Mouse (Mus musculus): ENCODE results near the gene Gm15557.
A peak's percentile ranks its signal among the peaks of the same experiment; 100 is the strongest.

The Gm15557 gene

DNA sequence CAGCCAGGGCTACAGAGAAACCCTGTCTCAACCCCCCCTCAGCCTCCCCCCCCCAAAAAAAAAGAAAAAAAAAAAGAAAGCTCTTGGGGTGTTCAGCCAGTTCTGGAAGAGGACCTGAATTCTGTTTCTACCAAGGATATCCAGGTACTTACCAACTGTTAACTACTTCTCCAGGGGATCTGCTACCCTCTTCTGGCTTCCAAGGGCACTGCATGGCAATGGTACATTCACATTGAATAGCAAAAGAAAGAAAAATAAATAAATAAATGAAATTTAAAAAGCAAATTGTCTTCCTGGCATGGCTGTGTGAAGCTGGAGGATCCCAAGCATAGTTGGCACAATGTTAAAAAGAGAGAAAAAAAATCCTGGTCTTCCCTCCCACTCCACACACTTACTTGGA, 11.5 kb downstream of the Gm15557 start:
- DNase-seq = peak; percentile 76 to 81

- peak; percentile 88 to 91 for DNase-seq
These were observed 15.9 kb downstream of the Gm15557 start, which contains the start of gene Cep250 for GRCm38 (mm10) chr2:155956134-155957059. Gene Cep250 (plus strand): TSS chr2:155956458.

DNA sequence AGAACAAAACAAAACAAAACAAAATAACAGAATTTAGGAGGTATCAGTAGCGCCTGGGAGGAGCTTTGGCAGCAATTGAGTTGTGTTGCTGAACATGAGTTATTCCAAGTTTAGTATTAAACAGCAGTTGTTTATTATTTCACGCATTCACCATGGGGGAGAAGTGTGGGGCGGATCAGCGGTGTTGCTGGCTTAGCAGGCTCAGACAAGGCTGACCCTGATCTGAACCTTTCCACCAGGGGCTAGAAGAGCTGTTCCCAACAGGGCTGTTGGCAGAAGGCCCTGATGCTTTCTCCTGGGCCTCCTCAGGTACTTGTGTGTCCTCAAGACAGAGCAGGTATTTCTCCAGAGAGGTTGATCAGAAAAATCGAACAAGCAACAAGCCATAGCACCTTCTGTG, 19.5 kb downstream of the Gm15557 start:
- no peak for DNase-seq

- no peak for DNase-seq
These were observed 21.3 kb downstream of the Gm15557 start for GRCm38 (mm10) chr2:155961862-155962261.

GRCm38 (mm10) chr2:155962991-155963390, 22.5 kb downstream of the Gm15557 start:
- peak in 1 of 2 experiments; percentile 47 for DNase-seq

DNA sequence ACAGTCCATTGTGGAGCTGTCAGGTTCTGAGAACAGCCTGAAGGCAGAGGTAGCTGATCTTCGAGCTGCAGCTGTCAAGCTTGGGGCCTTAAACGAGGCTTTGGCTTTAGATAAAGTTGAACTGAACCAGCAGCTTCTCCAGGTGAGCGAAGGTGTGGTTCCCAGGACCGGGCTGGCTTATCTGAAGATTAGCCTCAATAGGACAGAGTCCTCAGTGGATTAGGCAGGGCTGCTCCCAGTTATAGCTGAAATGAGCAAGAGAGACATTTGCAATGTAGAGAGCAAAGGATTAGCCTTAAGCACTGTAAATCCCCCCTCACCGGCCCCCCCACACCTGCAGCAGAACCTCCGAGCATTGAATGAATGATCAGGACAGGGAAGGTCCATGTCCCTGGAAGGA, 32.8 kb downstream of the Gm15557 start:
- no peak for DNase-seq

- DNase-seq = no peak
These were observed 33.7 kb downstream of the Gm15557 start for GRCm38 (mm10) chr2:155974087-155974731.

GRCm38 (mm10) chr2:155979328-155979991, 38.9 kb downstream of the Gm15557 start:
- DNase-seq = no peak

GRCm38 (mm10) chr2:155985776-155986175, 45.2 kb downstream of the Gm15557 start:
- no peak for DNase-seq

- DNase-seq = no peak
These were observed 46.6 kb downstream of the Gm15557 start for GRCm38 (mm10) chr2:155987131-155987530.

DNA sequence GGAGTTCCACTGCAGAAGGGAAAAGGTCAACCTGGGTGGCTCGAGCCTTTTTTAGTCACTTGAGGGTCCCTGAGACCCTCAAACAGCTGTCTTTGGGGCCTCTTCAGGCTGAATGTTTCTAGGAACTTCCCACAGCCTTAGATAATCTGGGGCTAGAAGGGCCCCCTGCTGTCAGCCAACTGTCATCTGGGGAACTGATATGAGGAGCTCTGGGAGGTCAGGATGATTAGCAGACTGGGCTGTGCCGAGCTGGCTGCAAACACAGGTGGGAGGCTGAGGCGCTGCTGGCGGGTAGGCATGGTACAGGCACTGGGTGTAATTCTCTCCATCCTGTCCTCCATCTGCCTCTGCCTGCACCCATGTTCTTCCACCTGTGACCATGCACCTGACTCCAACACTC, 48.6 kb downstream of the Gm15557 start:
- peak; percentile 66 to 72 for DNase-seq

DNA sequence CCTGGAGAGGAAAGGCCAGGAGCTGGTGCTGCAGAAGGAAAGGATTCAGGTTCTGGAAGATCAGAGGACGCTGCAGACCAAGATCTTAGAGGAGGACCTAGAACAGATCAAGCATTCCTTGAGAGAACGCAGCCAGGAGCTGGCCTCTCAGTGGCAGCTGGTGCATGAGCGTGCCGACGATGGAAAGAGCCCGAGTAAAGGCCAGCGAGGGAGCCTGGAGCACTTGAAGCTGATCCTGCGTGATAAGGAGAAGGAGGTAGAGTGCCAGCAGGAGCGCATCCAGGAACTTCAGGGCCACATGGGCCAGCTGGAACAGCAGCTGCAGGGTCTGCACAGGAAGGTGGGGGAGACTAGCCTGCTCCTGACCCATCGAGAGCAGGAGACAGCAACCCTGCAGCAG, 50.6 kb downstream of the Gm15557 start:
- DNase-seq = peak in 1 of 2 experiments; percentile 25

- peak; percentile 97 to 98 for DNase-seq
These were observed 51.4 kb downstream of the Gm15557 start for GRCm38 (mm10) chr2:155991863-155992321.

Data from cerebellum, postnatal 36 days (tissue).